Mouse (Mus musculus): Measurements from ENCODE around the gene Map9.
"Not testable (repeated sequence)": the region's sequence is repeated elsewhere in the genome, so short reads cannot be mapped to it uniquely, and the experiment has no call there.

The Map9 gene

DNA sequence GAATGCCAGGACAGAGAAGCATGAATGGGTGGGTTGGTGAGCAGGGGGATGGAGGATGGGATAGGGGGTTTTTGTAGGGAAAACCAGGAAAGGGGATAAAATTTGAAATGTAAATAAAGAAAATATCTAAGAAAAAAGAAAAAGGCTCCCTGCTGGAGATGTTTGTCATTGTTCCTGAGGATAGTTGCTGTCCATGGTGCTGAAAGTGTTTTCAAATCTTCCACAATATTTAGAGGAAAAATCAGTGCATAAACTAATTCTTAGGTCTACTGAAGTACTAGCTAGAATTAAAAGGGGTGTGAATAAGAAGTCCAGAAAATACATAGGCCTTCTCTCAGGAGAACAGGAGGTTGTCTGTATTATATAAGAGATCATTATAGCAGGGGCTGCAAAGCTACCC is 54.6 kb downstream of the Map9 start:
- DNase-seq (ENCODE audit: low spot score in 2 of 2): no peak

- no peak for DNase-seq (ENCODE audit: low spot score in 2 of 2)
Observed at GRCm38 (mm10) chr3:82417958-82418357, 60.1 kb downstream of the Map9 start.

DNA sequence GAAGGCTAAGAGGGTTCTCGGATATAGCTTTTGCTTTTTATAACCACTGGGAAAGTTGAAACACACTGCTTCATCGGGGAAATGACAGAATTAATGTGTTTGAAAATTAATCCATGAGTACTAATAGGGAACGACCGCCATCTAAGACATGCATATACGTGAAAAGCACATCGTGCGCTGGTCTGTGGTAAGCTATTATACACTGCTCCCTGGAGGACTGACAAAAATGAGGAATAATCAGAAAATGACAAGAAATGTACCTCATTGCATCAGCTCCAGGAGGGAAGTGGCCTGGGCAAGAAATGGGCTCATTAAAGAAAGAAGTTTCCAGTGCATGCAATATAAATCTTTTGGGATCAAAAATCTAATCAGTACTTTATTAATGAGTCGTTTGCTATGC is 77.5 kb downstream of the Map9 start:
- no peak for DNase-seq (ENCODE audit: low spot score in 2 of 2)

GRCm38 (mm10) chr3:82440976-82441375 is 83.1 kb downstream of the Map9 start:
- DNase-seq (ENCODE audit: low spot score in 2 of 2): no peak

DNA sequence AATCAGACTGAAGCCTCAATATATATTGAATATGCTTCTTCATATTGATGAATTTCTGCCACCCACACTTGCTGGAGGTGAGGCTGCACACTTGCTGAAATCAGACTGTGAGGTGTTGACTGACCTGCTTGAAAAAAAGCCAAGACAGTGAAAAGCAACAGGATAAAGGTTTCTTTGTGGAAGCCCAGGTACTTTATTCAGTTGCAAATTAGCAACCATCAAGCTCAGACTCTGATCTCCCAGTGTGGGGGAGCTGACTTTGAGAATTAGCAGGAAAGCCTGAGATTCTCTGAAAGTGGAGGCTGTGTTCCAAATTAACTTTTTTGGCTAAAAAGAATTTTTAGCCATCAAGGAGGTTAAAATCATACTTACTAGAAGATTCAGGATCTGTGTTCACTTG is 83.8 kb downstream of the Map9 start:
- DNase-seq (ENCODE audit: low spot score in 2 of 2): not testable (repeated sequence)
